Mouse (Mus musculus) ES-E14 (cell line): ENCODE data around the gene Cdkn1b. TPM values are rescaled to one million over a fixed set of nuclear protein-coding genes. Genes with fewer than 3 reads are reported as not detected.

ENCODE experiments used
- DNase-seq: peaks from one replicate; pipeline ENCODE4 v3.0.0-alpha.2; 2013; ENCODE audit warnings: low read depth, low spot score
- H3K27ac ChIP-seq: 2 replicates; pipeline ENCODE4 v1.5.1; 2012; ENCODE audit warnings: low read depth, mild to moderate bottlenecking, low read length, moderate library complexity, mixed read lengths; ENCODE audit not compliant: poor library complexity, insufficient read depth, severe bottlenecking
- H3K36me3 ChIP-seq: 2 replicates; pipeline ENCODE4 v1.6.1; 2012; ENCODE audit warnings: mild to moderate bottlenecking, low read length, moderate library complexity, mixed read lengths; ENCODE audit not compliant: control insufficient read depth, poor library complexity, insufficient read depth, severe bottlenecking
- H3K4me1 ChIP-seq, 2 experiments: fragments of 150-350 bp in 1 of 2; sonication (generic) in 1 of 2; 2 replicates each; pipeline ENCODE4 v1.6.1; 2012; ENCODE audit warnings: low read length in 2 of 2, mild to moderate bottlenecking in 1 of 2, mixed read lengths in 1 of 2; ENCODE audit not compliant: control insufficient read depth in 2 of 2, insufficient read depth in 2 of 2, poor library complexity in 1 of 2
- H3K4me3 ChIP-seq, 2 experiments: fragments of 150-350 bp in 1 of 2; sonication (generic) in 1 of 2; 2 replicates each; pipeline ENCODE4 v1.5.1; 2012; ENCODE audit warnings: low read length in 2 of 2, low read depth in 1 of 2, mild to moderate bottlenecking in 1 of 2, mixed read lengths in 1 of 2; ENCODE audit not compliant: insufficient read depth in 1 of 2, poor library complexity in 1 of 2, severe bottlenecking in 1 of 2
- H3K9ac ChIP-seq: 2 replicates; pipeline ENCODE4 v1.6.1; 2012; ENCODE audit warnings: low read depth, mild to moderate bottlenecking, low read length, mixed read lengths; ENCODE audit not compliant: poor library complexity, insufficient read depth, severe bottlenecking
- H3K9me3 ChIP-seq: fragments of 150-350 bp; sonication (generic); 2 replicates; pipeline ENCODE4 v1.6.1; 2012; ENCODE audit warnings: low read depth, mild to moderate bottlenecking, low read length; ENCODE audit not compliant: control insufficient read depth, insufficient read depth
- CHD2 ChIP-seq: IDR thresholded peaks from 2 replicates; pipeline ENCODE4 v1.6.1; 2014; ENCODE audit warnings: mild to moderate bottlenecking, low read depth, low read length, inconsistent platforms
- HCFC1 ChIP-seq: IDR thresholded peaks from 2 replicates; pipeline ENCODE4 v1.6.1; 2012; ENCODE audit warnings: low read length, inconsistent platforms, borderline replicate concordance; ENCODE audit not compliant: insufficient read depth
- MAFK ChIP-seq: IDR thresholded peaks from 2 replicates; pipeline ENCODE4 v1.6.1; 2014; ENCODE audit warnings: mild to moderate bottlenecking, low read depth, low read length, inconsistent platforms; ENCODE audit not compliant: insufficient read depth
- ZC3H11A ChIP-seq: IDR thresholded peaks from 2 replicates; pipeline ENCODE4 v1.6.1; 2012; ENCODE audit warnings: low read depth, mild to moderate bottlenecking, inconsistent platforms, low read length, borderline replicate concordance
- ZNF384 ChIP-seq: IDR thresholded peaks from 2 replicates; pipeline ENCODE4 v1.6.1; 2012; ENCODE audit warnings: low read depth, low read length, inconsistent platforms
- in situ Hi-C, 2 experiments: fragments of 600-800 bp; cut with MboI; formaldehyde crosslinking; loops; one replicate each; pipeline ENCODE4 v1.15.1; 2025; ENCODE audit warnings: low sequenced_read_pairs in 2 of 2, inconsistent platforms in 1 of 2; ENCODE audit not compliant: unreplicated experiment in 2 of 2
- total RNA-seq: library from RNA; depleted of rRNA; stranded (reverse); fragments of 300-350 nt; gene quantifications from 2 replicates; pipeline ENCODE4 v1.2.3, GENCODE M21; 2012

Gene Cdkn1b
- total RNA-seq, 1 experiment: 10.7 TPM

DNA sequence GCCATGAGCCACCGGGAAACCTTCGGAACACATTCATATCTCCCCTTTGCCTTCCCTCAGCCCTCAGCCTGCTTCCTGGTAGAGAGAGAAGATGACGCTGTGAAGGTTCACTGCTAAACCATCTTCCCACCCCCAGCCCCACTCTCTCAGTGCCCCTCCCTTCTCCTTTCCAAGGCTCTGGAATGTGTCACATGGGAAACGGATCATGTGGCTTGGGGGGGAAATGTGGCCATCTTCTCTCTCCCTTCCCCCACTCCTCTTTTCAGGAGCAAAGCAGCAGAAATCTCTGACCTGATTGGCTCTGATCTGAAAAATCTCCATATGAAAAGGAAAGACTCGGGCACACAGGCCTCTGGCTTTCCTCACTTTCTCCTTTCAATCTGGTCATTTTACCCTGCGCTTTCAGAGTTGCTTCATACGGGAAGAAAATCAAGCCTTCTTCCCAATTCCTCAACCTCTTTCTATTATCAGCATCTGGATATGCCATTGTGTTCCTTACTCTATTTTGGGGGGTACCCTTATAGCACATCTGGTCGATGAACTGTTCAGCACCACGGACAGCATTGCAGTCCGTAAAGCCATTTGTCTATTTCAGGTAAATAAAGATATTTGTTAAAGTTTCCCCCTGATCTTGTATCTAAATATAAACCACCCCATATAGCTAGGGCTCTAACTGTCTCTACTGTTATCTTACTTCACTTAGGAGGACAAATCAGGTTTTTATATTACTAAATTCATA, 32.3 kb upstream of the Cdkn1b start:
- in situ Hi-C loops: no loop called here
- Histone ChIP-seq H3K36me3 (peaks cover 3% of the 10 kb centered on the region; the same call in 1 of the 2 replicates), H3K4me1 (peaks cover 8 to 13% of the 10 kb centered on the region in 2 experiments; a peak in 3 of 4 replicates), H3K9ac (peak overlapping the region; percentile 95), H3K9me3 (no peaks in the 10 kb centered on the region), H3K27ac (peak overlapping the region; percentile 85), H3K4me3 (peak overlapping the region; percentile 68 to 95)
- peak; percentile 95 for DNase-seq
- no peak for TF ChIP-seq ZNF384
- peak; percentile 70; the same call in 1 of the 2 replicates for TF ChIP-seq HCFC1
- TF ChIP-seq CHD2: peak; percentile 71
- no peak for TF ChIP-seq MAFK
- no peak for TF ChIP-seq ZC3H11A

GRCm38 (mm10) chr6:134888563-134889017, 31.6 kb upstream of the Cdkn1b start:
- in situ Hi-C loops: no loop called here
- TF ChIP-seq ZNF384: no peak
- TF ChIP-seq HCFC1: no peak
- TF ChIP-seq CHD2: no peak
- TF ChIP-seq ZC3H11A: no peak
- no peak for TF ChIP-seq MAFK
- H3K4me3 ChIP-seq: no peak overlapping the region
- H3K36me3 ChIP-seq: peaks cover 3% of the 10 kb centered on the region; the same call in 1 of the 2 replicates
- DNase-seq: no peak
- H3K9me3 ChIP-seq: no peaks in the 10 kb centered on the region
- H3K27ac ChIP-seq: peak overlapping the region; percentile 51
- peaks cover 8 to 13% of the 10 kb centered on the region in 2 experiments; a peak in 3 of 4 replicates for H3K4me1 ChIP-seq
- H3K9ac ChIP-seq: no peak overlapping the region

GRCm38 (mm10) chr6:134889763-134890162, 30.4 kb upstream of the Cdkn1b start:
- TF ChIP-seq ZNF384: peak; percentile 92
- TF ChIP-seq HCFC1: no peak
- TF ChIP-seq CHD2: no peak
- no peak overlapping the region; the same call in 1 of the 2 replicates for H3K27ac ChIP-seq

DNA sequence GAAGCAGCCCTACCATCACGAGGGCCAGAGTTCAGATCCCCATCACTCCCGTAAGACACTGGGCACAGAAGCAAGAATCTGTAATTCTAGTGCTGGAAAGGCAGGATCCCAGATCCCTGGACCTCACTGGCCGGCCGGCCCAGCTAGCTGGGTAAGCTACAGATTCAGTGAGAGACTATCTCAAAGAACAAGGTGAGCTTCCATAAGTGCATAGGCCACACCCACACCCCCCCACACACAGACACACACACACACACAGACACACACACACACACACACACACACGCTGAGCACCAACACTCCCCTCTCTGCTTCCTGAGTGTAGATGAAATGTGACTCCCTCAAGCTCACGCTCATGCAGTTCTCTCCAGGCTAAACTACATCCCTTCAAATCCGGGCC, 29.8 kb upstream of the Cdkn1b start:
- in situ Hi-C loops: no loop called here
- H3K9me3 ChIP-seq: no peaks in the 10 kb centered on the region
- no peak overlapping the region for H3K9ac ChIP-seq
- H3K4me3 ChIP-seq: no peak overlapping the region
- DNase-seq: no peak
- peaks cover 8 to 13% of the 10 kb centered on the region in 2 experiments; a peak in 3 of 4 replicates for H3K4me1 ChIP-seq
- peaks cover 3% of the 10 kb centered on the region; the same call in 1 of the 2 replicates for H3K36me3 ChIP-seq
- H3K27ac ChIP-seq: no peak overlapping the region; the same call in 1 of the 2 replicates
- no peak for TF ChIP-seq MAFK
- TF ChIP-seq ZC3H11A: no peak

More at GRCm38 (mm10) chr6:134889763-134890162, 30.4 kb upstream of the Cdkn1b start:
- H3K4me1 ChIP-seq: peaks cover 8 to 13% of the 10 kb centered on the region in 2 experiments; a peak in 3 of 4 replicates
- no peaks in the 10 kb centered on the region for H3K9me3 ChIP-seq
- H3K36me3 ChIP-seq: peaks cover 3% of the 10 kb centered on the region; the same call in 1 of the 2 replicates
- in situ Hi-C loops: no loop called here
- DNase-seq: no peak
- no peak overlapping the region for H3K9ac ChIP-seq
- H3K4me3 ChIP-seq: no peak overlapping the region
